Mouse (Mus musculus) CD4-positive, CD25-positive, alpha-beta regulatory T cell, adult 2 months (primary cell): ENCODE measurements around the gene Mast2.

ENCODE experiments used
- DNase-seq: peaks from one replicate; pipeline ENCODE4 v3.0.0-alpha.2; 2012; ENCODE audit warnings: low read depth, low spot score

Mast2 gene

GRCm38 (mm10) chr4:116464126-116464981 lies at the start of gene Mast2:
Mast2 (minus strand) TSS chr4:116464183.
- DNase-seq, result peak; percentile 91

GRCm38 (mm10) chr4:116507425-116508218 lies 43.6 kb upstream of the Mast2 start, which contains the start of gene Ipp:
Ipp (plus strand) TSS chr4:116507549.
- peak; percentile 98 for DNase-seq

GRCm38 (mm10) chr4:116506886-116507424 lies 43.0 kb upstream of the Mast2 start:
- DNase-seq, result no peak

- DNase-seq, result no peak
Measured at GRCm38 (mm10) chr4:116499978-116500377, 36.0 kb upstream of the Mast2 start.

- DNase-seq, result no peak
Measured at GRCm38 (mm10) chr4:116493646-116494045, 29.7 kb upstream of the Mast2 start.

GRCm38 (mm10) chr4:116492460-116492859 lies 28.5 kb upstream of the Mast2 start:
- no peak for DNase-seq

GRCm38 (mm10) chr4:116491886-116492285 lies 27.9 kb upstream of the Mast2 start:
- DNase-seq, result no peak

- DNase-seq, result no peak
Measured at GRCm38 (mm10) chr4:116491119-116491536, 27.1 kb upstream of the Mast2 start.

- DNase-seq, result no peak
Measured at GRCm38 (mm10) chr4:116483476-116483875, 19.5 kb upstream of the Mast2 start.

- DNase-seq, result no peak
Measured at GRCm38 (mm10) chr4:116481322-116481721, 17.3 kb upstream of the Mast2 start.

- DNase-seq, result no peak
Measured at GRCm38 (mm10) chr4:116463231-116464125, 505 bp downstream of the Mast2 start.

GRCm38 (mm10) chr4:116461943-116462342 lies 2.0 kb downstream of the Mast2 start:
- no peak for DNase-seq

GRCm38 (mm10) chr4:116451553-116451952 lies 12.4 kb downstream of the Mast2 start:
- DNase-seq, result no peak

- no peak for DNase-seq
Measured at GRCm38 (mm10) chr4:116449951-116450350, 14.0 kb downstream of the Mast2 start.

- peak; percentile 84 for DNase-seq
Measured at GRCm38 (mm10) chr4:116448673-116449072, 15.3 kb downstream of the Mast2 start.

- DNase-seq, result no peak
Measured at GRCm38 (mm10) chr4:116439383-116439782, 24.6 kb downstream of the Mast2 start.

- no peak for DNase-seq
Measured at GRCm38 (mm10) chr4:116438561-116438960, 25.4 kb downstream of the Mast2 start.

- peak; percentile 25 for DNase-seq
Measured at GRCm38 (mm10) chr4:116435626-116436025, 28.4 kb downstream of the Mast2 start.

GRCm38 (mm10) chr4:116422186-116422585 lies 41.8 kb downstream of the Mast2 start:
- DNase-seq, result peak; percentile 57

GRCm38 (mm10) chr4:116421170-116421569 lies 42.8 kb downstream of the Mast2 start:
- DNase-seq, result no peak

GRCm38 (mm10) chr4:116412993-116413392 lies 51.0 kb downstream of the Mast2 start:
- DNase-seq, result no peak
